Mouse (Mus musculus): ENCODE measurements around the gene Tmprss11e.

Gene Tmprss11e

GRCm38 (mm10) chr5:86745715-86746114, at the start of gene Tmprss11e:
Gene Tmprss11e (minus strand): TSS chr5:86745815.
- DNase-seq: no peak

GRCm38 (mm10) chr5:86792807-86793206, 47.2 kb upstream of the Tmprss11e start:
- DNase-seq: no peak

GRCm38 (mm10) chr5:86792249-86792648, 46.6 kb upstream of the Tmprss11e start:
- DNase-seq: no peak

- no peak for DNase-seq
Measured at GRCm38 (mm10) chr5:86789954-86790353, 44.3 kb upstream of the Tmprss11e start.

GRCm38 (mm10) chr5:86786798-86787197, 41.2 kb upstream of the Tmprss11e start:
- no peak for DNase-seq

GRCm38 (mm10) chr5:86784205-86784604, 38.6 kb upstream of the Tmprss11e start:
- DNase-seq: no peak

GRCm38 (mm10) chr5:86783059-86783458, 37.4 kb upstream of the Tmprss11e start:
- DNase-seq: no peak

GRCm38 (mm10) chr5:86778471-86778870, 32.9 kb upstream of the Tmprss11e start:
- DNase-seq: no peak

- no peak for DNase-seq
Measured at GRCm38 (mm10) chr5:86776941-86777340, 31.3 kb upstream of the Tmprss11e start.

- DNase-seq: no peak
Measured at GRCm38 (mm10) chr5:86771010-86771409, 25.4 kb upstream of the Tmprss11e start.

- no peak for DNase-seq
Measured at GRCm38 (mm10) chr5:86769015-86769658, 23.5 kb upstream of the Tmprss11e start.

- DNase-seq: no peak
Measured at GRCm38 (mm10) chr5:86742796-86743195, 2.8 kb downstream of the Tmprss11e start.

- DNase-seq: no peak
Measured at GRCm38 (mm10) chr5:86741146-86741545, 4.5 kb downstream of the Tmprss11e start.

- DNase-seq: no peak
Measured at GRCm38 (mm10) chr5:86735808-86736207, 9.8 kb downstream of the Tmprss11e start.

GRCm38 (mm10) chr5:86730587-86730986, 15.0 kb downstream of the Tmprss11e start:
- DNase-seq: no peak

GRCm38 (mm10) chr5:86728574-86728973, 17.0 kb downstream of the Tmprss11e start:
- DNase-seq: no peak

- peak; percentile 20 for DNase-seq
Measured at GRCm38 (mm10) chr5:86727033-86727432, 18.6 kb downstream of the Tmprss11e start.

GRCm38 (mm10) chr5:86725021-86725420, 20.6 kb downstream of the Tmprss11e start:
- no peak for DNase-seq

- no peak for DNase-seq
Measured at GRCm38 (mm10) chr5:86722820-86723460, 22.7 kb downstream of the Tmprss11e start.

- no peak for DNase-seq
Measured at GRCm38 (mm10) chr5:86714967-86715366, 30.6 kb downstream of the Tmprss11e start.

- no peak for DNase-seq
Measured at GRCm38 (mm10) chr5:86704923-86705322, 40.7 kb downstream of the Tmprss11e start.

GRCm38 (mm10) chr5:86684667-86685066, 60.9 kb downstream of the Tmprss11e start:
- peak; percentile 41 for DNase-seq

- DNase-seq: no peak
Measured at GRCm38 (mm10) chr5:86676262-86676661, 69.4 kb downstream of the Tmprss11e start, which contains the start of gene Tmprss11b. Gene Tmprss11b (minus strand): TSS chr5:86676362.
